Mouse (Mus musculus) ovary, postnatal 36 days (tissue): ENCODE measurements around the gene Arhgdia.
A peak's percentile ranks its signal among the peaks of the same experiment; 100 is the strongest.

Experiments used
- DNase-seq: peaks from one replicate; pipeline ENCODE4 v3.0.0; 2022; ENCODE audit warnings: low spot score, mixed read lengths

Arhgdia gene

DNA sequence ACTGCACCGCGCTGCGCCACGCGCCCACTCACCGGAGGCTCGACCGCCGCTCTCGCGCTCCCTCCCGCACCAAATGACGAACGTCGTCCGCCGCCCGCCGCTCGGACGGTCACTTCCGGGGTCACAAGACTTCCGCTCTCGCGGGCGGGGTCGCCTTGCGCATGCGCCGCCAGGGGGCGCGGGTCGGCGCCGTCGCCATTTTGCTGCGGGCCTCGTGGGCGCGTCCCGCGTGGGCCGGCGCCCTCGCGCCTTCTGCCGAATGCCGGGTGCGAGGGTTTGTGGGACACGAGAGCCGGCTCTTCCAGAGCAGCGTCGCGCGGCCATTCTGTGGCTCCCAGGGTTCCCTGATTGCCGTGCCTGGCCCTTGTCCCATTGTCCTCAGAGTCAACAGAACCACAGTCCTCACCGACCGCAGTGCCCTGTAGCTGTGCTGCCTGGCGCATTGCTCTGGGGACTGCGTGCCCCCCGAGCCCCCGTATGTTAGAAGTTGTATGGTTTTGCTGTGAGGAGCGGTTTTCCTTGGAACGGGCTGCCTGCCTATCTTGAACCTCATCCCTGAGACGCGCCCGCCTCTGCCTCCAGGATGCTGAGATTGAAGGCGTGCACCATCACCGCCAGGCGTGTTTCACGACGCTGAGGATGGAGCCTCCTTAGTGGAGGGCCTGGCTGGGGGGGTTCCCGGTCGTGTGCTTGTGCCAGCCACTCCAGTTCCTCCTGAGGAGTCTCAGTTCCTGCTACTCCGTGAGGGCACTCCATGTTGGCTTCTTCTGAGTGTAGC is at the start of gene Arhgdia:
Arhgdia (minus strand) TSS at position 135 of the 778 bp plus-strand sequence.
- peak; percentile 90 for DNase-seq

GRCm38 (mm10) chr11:120630401-120630871 is 49.0 kb upstream of the Arhgdia start:
- DNase-seq: no peak

- DNase-seq: no peak
Observed at GRCm38 (mm10) chr11:120629911-120630310, 48.5 kb upstream of the Arhgdia start.

DNA sequence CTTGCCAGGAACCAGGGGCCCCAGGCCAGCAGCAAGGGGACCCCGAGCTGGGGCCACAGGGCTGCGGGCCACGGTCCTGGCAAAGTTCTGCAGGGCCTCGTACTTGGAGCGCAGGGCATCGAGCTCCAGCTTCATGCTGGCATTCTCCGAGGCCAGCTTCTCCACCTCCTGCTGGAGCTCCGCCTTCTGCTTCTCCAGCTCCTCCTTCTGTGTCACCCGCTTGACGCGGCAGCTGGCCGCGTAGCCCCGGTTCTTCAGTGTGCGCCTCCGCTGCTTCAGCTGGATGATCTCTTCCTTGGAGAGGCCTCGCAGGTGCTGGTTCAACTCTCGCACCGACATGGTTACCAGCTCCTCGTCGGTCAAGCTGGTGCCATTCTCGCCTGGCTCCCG is 47.9 kb upstream of the Arhgdia start:
- no peak for DNase-seq

- no peak for DNase-seq
Observed at GRCm38 (mm10) chr11:120628601-120629340, 47.3 kb upstream of the Arhgdia start.

GRCm38 (mm10) chr11:120627468-120628300 is 46.3 kb upstream of the Arhgdia start:
- DNase-seq: no peak

GRCm38 (mm10) chr11:120626785-120627467 is 45.5 kb upstream of the Arhgdia start:
- DNase-seq: no peak

DNA sequence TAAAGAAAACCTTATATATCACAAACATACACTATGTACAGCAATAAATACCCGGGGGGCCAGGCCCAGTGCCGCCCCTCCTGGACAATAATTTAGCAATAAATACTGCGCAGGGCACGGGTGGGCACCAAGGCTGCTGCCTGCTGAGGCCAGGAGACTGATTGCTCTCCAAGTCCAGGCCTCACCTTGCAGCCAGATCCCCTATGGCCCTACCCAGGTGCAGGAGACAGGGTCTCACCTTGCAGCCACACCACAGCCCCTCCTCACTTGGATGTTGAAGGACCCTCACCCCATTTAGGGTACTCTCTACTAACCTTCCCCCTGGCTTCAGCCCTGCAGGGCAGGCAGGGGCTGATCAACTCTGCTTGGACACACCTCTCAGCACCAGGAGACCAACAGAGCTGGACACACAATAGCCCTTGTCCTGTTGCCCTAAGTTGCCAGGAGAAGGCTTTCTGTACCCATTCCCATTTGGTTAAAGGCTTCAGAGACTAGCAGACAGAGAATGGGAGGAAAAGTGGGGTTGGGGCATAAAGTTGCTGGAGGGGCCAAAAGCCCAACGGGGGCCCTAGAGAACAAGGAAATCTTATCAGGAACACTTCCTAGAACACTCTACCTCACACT is 43.8 kb upstream of the Arhgdia start, which contains the start of gene Sirt7:
Sirt7 (minus strand) TSS at position 89 of the 624 bp plus-strand sequence.
- no peak for DNase-seq

DNA sequence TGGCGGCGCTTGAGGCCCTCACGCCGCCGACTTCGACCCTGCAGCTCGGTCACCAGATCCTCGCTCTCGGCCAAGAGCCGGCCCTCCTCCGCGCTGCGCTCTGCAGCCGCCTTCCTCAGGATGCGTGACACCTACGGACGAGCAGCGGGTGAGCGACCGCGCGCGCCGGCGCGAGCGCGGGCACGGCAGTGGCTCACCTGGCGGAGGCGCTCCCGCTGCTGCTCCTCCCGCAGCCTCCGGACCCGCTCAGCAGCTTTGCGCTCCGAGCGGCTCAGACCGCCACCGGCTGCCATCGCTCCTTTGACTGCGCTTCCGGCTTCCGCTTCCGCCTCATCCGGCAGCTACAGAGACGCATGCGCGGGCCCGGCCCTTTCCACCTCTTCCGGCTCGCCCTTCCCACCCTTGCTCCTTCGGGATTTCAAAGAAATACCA is 43.3 kb upstream of the Arhgdia start:
- DNase-seq: peak; percentile 86

GRCm38 (mm10) chr11:120623961-120624679 is 42.7 kb upstream of the Arhgdia start:
- peak; percentile 67 for DNase-seq

DNA sequence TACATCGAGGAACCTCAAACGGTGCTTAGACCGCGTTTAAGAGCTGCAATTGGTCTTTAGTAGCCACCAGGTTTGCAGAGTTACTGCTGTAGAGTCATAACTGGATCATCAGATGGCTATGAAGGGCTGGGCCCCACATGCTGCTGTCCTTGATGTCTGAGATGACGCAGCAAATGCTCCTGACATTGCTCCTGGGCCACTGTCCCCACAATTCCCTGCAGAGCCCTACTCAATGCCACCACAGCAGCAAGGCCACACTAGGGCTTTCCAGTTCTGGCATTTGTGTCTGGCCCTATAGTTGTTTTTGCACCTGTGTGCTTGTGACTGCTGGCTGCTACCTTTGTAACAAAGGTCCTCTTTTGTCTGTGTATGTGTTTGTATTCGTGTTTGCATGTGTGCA is 41.4 kb upstream of the Arhgdia start:
- DNase-seq: no peak

- no peak for DNase-seq
Observed at GRCm38 (mm10) chr11:120620195-120620594, 38.8 kb upstream of the Arhgdia start.

- DNase-seq: no peak
Observed at GRCm38 (mm10) chr11:120618619-120619535, 37.5 kb upstream of the Arhgdia start.

DNA sequence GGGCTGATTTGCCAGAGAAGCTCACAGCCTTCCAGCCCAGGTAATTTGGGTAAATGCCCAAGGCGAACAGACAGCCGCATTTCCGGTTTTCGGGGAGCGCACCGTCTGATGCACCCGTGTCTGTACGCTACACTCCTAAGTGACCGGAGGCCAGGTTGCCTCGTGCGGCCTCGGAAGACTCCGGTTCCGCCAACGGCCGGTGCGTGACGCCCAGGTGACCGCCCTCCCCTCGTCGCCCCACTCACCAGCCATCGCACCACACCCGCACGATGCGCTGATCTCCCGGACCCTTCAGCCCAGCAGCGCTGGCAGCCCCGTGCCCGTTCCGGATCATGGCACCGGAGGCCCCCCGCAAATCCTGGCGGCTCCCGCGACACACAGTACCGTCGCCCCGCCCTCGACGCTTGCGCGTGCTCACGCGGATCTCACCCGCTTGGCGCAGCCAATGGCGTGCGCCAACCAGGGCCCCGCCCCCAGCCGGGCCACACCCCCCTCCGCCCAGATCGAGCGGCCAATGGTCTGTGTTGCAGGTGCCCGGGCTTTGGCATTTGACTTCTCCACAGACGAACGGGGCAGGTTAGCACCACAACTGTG is 36.2 kb upstream of the Arhgdia start, which contains the start of gene Pcyt2:
Pcyt2 (minus strand) TSS at position 418 of the 594 bp plus-strand sequence.
- DNase-seq: peak; percentile 91

- no peak for DNase-seq
Observed at GRCm38 (mm10) chr11:120616617-120617294, 35.3 kb upstream of the Arhgdia start.

DNA sequence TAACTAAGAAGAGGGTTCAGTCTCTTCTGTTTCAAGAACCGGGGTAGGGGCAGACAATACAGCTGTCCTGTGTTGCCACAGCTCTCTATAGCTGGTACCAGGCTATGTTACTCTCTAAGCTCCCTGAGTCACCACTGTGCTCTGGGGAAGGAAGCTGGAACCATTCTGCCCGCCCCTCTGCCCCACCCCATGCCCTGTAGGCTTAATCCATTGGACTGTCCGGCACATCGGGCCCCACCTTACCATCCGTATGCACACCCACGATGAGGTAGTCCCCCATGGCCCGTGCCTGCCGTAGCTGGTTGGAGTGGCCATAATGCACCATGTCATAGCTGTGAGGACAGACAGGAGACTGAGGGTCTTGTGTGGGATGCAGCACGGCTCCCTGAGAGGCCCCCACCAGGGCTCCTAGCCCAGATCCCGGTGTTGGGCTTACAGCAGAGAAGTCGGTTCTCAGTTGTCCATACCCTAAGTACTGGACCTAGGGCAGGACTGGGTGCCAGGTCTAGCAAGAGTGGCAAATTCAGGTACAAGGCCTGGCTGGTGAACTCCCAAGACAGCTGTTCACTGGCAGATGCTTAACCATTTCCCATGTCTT is 34.3 kb upstream of the Arhgdia start:
- no peak for DNase-seq

GRCm38 (mm10) chr11:120615167-120615566 is 33.7 kb upstream of the Arhgdia start:
- no peak for DNase-seq

GRCm38 (mm10) chr11:120613976-120614375 is 32.6 kb upstream of the Arhgdia start:
- no peak for DNase-seq
